Mouse (Mus musculus): ENCODE data around the gene Des.

GRCm38 (mm10) chr1:75393846-75394245 is 33.7 kb downstream of the Des start:
- TF ChIP-seq POLR2A (IDR thresholded peaks at IDR 0.05; ENCODE audit: low read depth, low read length) (no peak), CTCF (IDR thresholded peaks at IDR 0.05; ENCODE audit: extremely low read depth, insufficient read length, insufficient replicate concordance, low read depth, low read length) (no peak)

Data from small intestine, adult 2 months (tissue).